Mouse (Mus musculus) limb, embryonic 13.5 days (tissue): Measurements from ENCODE around the gene Gm20388. TPM values are rescaled to one million over a fixed set of nuclear protein-coding genes. Genes with fewer than 3 reads are reported as not detected.

Experiments used
- ATAC-seq: fragments of 200-750 bp; cut with Nextera tagmentation; 2 replicates; pipeline ENCODE4 v1.8.0; 2017; ENCODE audit warnings: low read depth, moderate number of reproducible peaks, moderate TSS enrichment; ENCODE audit not compliant: low FRiP score
- H3K27ac ChIP-seq: fragments of 300-500 bp; sonication (generic); 2 replicates; pipeline ENCODE4 v1.5.1; 2015; ENCODE audit warnings: inconsistent platforms, mild to moderate bottlenecking, moderate library complexity
- H3K27me3 ChIP-seq: fragments of 300-500 bp; sonication (generic); 2 replicates; pipeline ENCODE4 v1.6.1; 2015; ENCODE audit warnings: mild to moderate bottlenecking, inconsistent platforms
- H3K36me3 ChIP-seq: fragments of 300-500 bp; sonication (generic); 2 replicates; pipeline ENCODE4 v1.6.1; 2015; ENCODE audit warnings: inconsistent platforms, mild to moderate bottlenecking, moderate library complexity
- H3K4me1 ChIP-seq: fragments of 300-500 bp; sonication (generic); 2 replicates; pipeline ENCODE4 v1.6.1; 2015; ENCODE audit warnings: inconsistent platforms
- H3K4me2 ChIP-seq: fragments of 300-500 bp; sonication (generic); replicated peaks from 2 replicates; pipeline ENCODE4 v1.6.1; 2015; ENCODE audit warnings: inconsistent platforms, mild to moderate bottlenecking, moderate library complexity
- H3K4me3 ChIP-seq: fragments of 300-500 bp; sonication (generic); 2 replicates; pipeline ENCODE4 v1.5.1; 2015; ENCODE audit warnings: moderate library complexity, mild to moderate bottlenecking, inconsistent platforms
- H3K9ac ChIP-seq: fragments of 300-500 bp; sonication (generic); 2 replicates; pipeline ENCODE4 v1.6.1; 2015; ENCODE audit warnings: mild to moderate bottlenecking, inconsistent platforms
- H3K9me3 ChIP-seq: fragments of 300-500 bp; sonication (generic); 2 replicates; pipeline ENCODE4 v1.6.1; 2016; ENCODE audit warnings: inconsistent platforms
- WGBS: fragments of 180-500 bp; shearing (Covaris S2); methylation state at CpG from one replicate; pipeline ENCODE4 v1.1.7; 2015; 5-methylcytosine and 5-hydroxymethylcytosine counted together
- polyA plus RNA-seq: library from polyadenylated mRNA; unstranded; fragments of >200 nt; fragmentation: Nextera tagmentation; extraction: Ambion mirVana; gene quantifications from 2 replicates; pipeline ENCODE4 v1.2.1, GENCODE M21; 2015

Gm20388 gene
- polyA plus RNA-seq, 1 experiment from 2014 or later, result 7.1 TPM

GRCm38 (mm10) chr8:121897871-121898381 is 1987.3 kb downstream of the Gm20388 start:
- Histone ChIP-seq H3K9ac (peak overlapping the region; percentile 43), H3K36me3 (peaks cover 16% of the 10 kb centered on the region), H3K4me1 (peaks cover 31% of the 10 kb centered on the region), H3K4me2 (peak overlapping the region; percentile 41), H3K27ac (peak overlapping the region; percentile 23), H3K4me3 (no peak overlapping the region), H3K9me3 (no peaks in the 10 kb centered on the region), H3K27me3 (no peaks in the 10 kb centered on the region)
- peak; percentile 34; the same call in 1 of the 2 replicates for ATAC-seq
- 11% methylated on average over 7 of the region's 7 CpGs for WGBS

GRCm38 (mm10) chr8:121898401-121898931 is 1987.8 kb downstream of the Gm20388 start:
- H3K27me3 ChIP-seq, result no peaks in the 10 kb centered on the region
- H3K4me1 ChIP-seq, result peaks cover 31% of the 10 kb centered on the region
- peak; percentile 83 for ATAC-seq
- H3K36me3 ChIP-seq, result peaks cover 16% of the 10 kb centered on the region
- no peak overlapping the region for H3K4me3 ChIP-seq
- 4% methylated on average over 4 of the region's 4 CpGs for WGBS
- peak overlapping the region; percentile 43 for H3K9ac ChIP-seq
- peak overlapping the region; percentile 23 for H3K27ac ChIP-seq
- no peaks in the 10 kb centered on the region for H3K9me3 ChIP-seq
- H3K4me2 ChIP-seq, result peak overlapping the region; percentile 41

DNA sequence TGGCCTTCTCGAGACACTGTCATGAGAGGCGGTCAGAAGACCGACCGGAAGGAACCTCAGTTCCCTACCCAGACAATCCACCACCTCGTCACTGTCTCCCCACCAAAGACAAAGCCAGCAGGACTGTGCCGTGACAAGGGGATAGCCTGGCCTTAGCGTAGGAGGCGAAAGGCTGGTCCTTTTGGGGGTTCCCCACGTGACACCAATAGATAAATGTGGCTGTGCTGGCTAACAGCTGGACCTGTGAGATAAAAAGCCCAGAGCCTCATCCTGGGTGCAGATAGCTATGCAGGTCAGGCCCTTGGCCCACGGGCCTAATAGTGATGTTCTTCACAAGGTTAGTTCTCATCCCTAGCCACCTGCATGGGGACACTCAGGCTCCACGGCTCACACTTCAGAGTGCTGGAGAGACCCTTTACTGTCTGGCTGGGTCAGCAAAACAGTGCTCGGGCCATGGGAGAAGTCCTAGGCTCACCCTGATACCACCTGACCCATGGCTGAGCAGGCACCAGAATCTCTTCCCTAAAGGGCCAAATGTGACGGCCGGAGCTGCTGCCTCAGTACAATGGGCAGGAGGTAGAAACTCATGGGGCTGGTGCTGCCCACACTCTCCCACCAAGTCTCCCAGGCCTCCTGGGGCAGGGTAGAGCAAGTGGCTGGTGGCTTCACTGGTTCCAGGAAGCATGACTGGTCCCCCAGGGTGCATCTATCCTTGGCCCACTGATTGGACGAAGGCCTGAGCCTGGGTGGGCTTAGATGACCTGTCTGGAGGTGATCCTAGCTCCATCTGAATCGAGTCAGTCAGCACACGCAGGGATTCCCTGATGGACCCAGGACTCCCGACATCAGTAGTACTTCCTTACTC is 1988.8 kb downstream of the Gm20388 start:
- no peak for ATAC-seq
- H3K9ac ChIP-seq, result peak overlapping the region; percentile 9; the same call in 1 of the 2 replicates
- peaks cover 34% of the 10 kb centered on the region for H3K4me1 ChIP-seq

DNA sequence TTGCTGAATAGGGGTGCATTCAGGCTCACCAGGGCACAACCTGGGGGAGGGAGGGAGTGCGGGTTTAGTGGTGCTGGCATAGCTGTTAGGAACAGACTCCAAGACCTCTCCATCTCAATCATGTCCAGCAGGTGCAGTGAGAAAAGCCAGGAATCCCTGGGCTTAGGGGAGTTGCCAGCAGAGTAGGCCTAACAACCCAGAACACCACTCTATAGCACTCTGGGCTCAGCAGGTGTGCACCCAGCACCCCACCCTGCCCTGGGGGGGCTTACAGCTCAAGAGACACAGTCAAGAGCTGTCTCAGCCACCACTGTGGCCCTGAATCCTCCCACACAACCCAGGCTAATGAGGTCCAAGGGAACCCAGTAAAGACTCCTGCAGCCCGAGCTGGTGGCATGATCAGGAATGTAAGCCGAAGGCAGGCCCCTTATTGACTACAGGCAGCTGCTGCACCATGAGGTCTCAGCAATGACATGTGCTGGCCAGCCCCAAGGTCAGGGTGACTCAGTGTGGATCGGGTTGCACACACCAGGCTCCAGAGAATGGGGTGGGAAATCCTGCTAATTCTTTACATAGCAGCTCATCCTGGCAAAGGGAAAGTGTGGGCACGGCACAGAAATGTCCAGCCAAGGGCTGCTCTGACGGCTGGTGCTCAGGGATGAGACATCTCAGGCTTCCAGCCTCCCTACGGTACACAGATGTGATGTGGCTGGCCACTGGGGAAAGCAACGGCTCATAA is 1991.0 kb downstream of the Gm20388 start:
- no peak overlapping the region for H3K4me2 ChIP-seq
- peak overlapping the region; percentile 31 for H3K9ac ChIP-seq
- H3K36me3 ChIP-seq, result no peaks in the 10 kb centered on the region
- H3K4me3 ChIP-seq, result no peak overlapping the region
- H3K4me1 ChIP-seq, result peaks cover 48% of the 10 kb centered on the region
- H3K27me3 ChIP-seq, result no peaks in the 10 kb centered on the region
- no peak for ATAC-seq
- no peak overlapping the region for H3K27ac ChIP-seq
- H3K9me3 ChIP-seq, result no peaks in the 10 kb centered on the region
- 32% methylated on average over 8 of the region's 8 CpGs for WGBS

More for the DNA sequence above, 1988.8 kb downstream of the Gm20388 start:
- WGBS, result 81% methylated on average over 18 of the region's 18 CpGs
- H3K27ac ChIP-seq, result no peak overlapping the region
- no peak overlapping the region; the same call in 1 of the 2 replicates for H3K4me2 ChIP-seq
- H3K36me3 ChIP-seq, result peaks cover 11% of the 10 kb centered on the region
- H3K4me3 ChIP-seq, result no peak overlapping the region
- no peaks in the 10 kb centered on the region for H3K27me3 ChIP-seq
- no peaks in the 10 kb centered on the region for H3K9me3 ChIP-seq

DNA sequence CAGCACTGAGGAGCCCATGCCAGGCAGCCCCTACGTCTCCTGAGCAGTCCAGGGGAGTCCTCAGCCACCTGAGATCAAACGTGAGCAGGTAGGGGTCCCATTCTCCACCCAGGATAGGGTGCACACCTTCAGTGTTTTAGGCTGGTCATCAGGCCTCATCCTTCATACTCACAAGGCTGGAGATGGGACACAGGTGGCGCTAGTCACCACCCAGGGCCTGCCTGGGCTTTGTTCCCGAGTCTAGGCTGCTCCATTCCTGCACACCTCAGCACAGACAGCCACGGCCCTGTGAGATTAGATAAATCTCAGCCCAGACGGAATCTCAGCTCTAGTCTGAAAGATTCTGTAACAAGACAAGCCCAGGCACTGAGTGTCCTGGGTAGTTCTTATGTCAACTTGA is 1993.3 kb downstream of the Gm20388 start:
- 67% methylated on average over 6 of the region's 6 CpGs for WGBS
- H3K4me3 ChIP-seq, result no peak overlapping the region
- no peak overlapping the region for H3K9ac ChIP-seq
- H3K9me3 ChIP-seq, result no peaks in the 10 kb centered on the region
- no peak overlapping the region for H3K27ac ChIP-seq
- ATAC-seq, result no peak
- H3K4me2 ChIP-seq, result no peak overlapping the region
- no peaks in the 10 kb centered on the region for H3K36me3 ChIP-seq
- H3K4me1 ChIP-seq, result peaks cover 38% of the 10 kb centered on the region
- peaks cover 8% of the 10 kb centered on the region for H3K27me3 ChIP-seq

- peaks cover 9% of the 10 kb centered on the region for H3K27me3 ChIP-seq
- H3K9me3 ChIP-seq, result no peaks in the 10 kb centered on the region
- H3K4me3 ChIP-seq, result no peak overlapping the region
- H3K9ac ChIP-seq, result no peak overlapping the region
- WGBS, result 83% methylated on average over 9 of the region's 9 CpGs
- H3K4me2 ChIP-seq, result peak overlapping the region; percentile 98
- no peak overlapping the region for H3K27ac ChIP-seq
- ATAC-seq, result no peak
- H3K36me3 ChIP-seq, result no peaks in the 10 kb centered on the region
- peaks cover 35% of the 10 kb centered on the region for H3K4me1 ChIP-seq
These were observed 1994.4 kb downstream of the Gm20388 start for GRCm38 (mm10) chr8:121904999-121905398.

DNA sequence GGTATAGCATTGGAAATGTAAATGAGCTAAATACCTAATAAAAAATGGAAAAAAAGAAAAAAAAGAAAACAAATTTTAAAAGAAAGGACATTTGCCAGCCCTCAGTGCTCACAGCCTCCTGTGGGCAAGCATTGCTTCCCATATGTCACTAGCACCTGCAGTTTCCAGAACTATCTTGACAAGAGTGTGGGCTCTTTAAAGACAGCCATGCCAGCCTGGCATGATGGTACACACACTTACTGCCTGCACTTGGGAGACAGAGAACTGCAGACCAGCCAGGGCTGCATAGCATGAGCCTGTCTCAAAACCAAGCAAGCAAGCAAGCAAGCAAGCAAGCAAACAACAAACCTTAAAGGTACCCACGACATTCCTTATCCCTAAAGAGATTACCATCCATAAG is 1994.8 kb downstream of the Gm20388 start:
- 67% methylated on average over 1 of the region's 1 CpGs for WGBS
- no peak for ATAC-seq
- Histone ChIP-seq H3K27me3 (peaks cover 9% of the 10 kb centered on the region), H3K4me3 (peak overlapping the region; percentile 74), H3K36me3 (no peaks in the 10 kb centered on the region), H3K9ac (peak overlapping the region; percentile 73), H3K4me1 (peaks cover 35% of the 10 kb centered on the region), H3K4me2 (peak overlapping the region; percentile 98), H3K9me3 (no peaks in the 10 kb centered on the region), H3K27ac (no peak overlapping the region)

DNA sequence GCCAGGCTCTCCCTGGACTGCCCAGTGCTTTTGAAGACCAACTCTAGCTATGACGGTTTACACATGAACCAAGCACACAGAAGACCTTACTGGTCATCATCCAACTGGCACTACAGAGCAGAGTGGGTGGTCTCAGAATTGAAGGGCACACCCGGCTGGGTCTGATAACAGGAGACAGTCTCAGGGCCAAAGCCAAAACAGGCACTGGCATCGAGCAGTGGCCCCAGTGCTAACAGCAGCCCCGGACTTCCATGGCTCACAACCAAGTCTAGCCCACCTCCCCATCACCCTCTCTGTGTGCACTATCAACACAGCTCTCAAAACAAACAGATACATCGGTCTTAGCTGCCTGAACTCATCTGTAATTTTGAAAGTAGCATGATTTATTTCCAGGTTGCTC is 1995.2 kb downstream of the Gm20388 start:
- Histone ChIP-seq H3K27me3 (peaks cover 9% of the 10 kb centered on the region), H3K4me1 (peaks cover 35% of the 10 kb centered on the region), H3K4me2 (peak overlapping the region; percentile 98), H3K36me3 (no peaks in the 10 kb centered on the region), H3K4me3 (peak overlapping the region; percentile 74), H3K27ac (no peak overlapping the region), H3K9ac (peak overlapping the region; percentile 73), H3K9me3 (no peaks in the 10 kb centered on the region)
- no peak for ATAC-seq
- 39% methylated on average over 5 of the region's 5 CpGs for WGBS

- under 1% methylated on average over 72 of the region's 72 CpGs for WGBS
- Histone ChIP-seq H3K4me1 (peaks cover 30% of the 10 kb centered on the region), H3K9me3 (no peaks in the 10 kb centered on the region), H3K4me3 (peak overlapping the region; percentile 74), H3K9ac (peak overlapping the region; percentile 73), H3K27ac (no peak overlapping the region), H3K36me3 (no peaks in the 10 kb centered on the region), H3K27me3 (peaks cover 9% of the 10 kb centered on the region), H3K4me2 (peak overlapping the region; percentile 98)
- peak; percentile 33 for ATAC-seq
These were observed 1996.2 kb downstream of the Gm20388 start for GRCm38 (mm10) chr8:121906542-121907512.

- Histone ChIP-seq H3K9me3 (no peaks in the 10 kb centered on the region), H3K4me1 (peaks cover 26% of the 10 kb centered on the region), H3K4me3 (peak within 1 kb of the TSS; percentile 74), H3K27ac (no peak within 1 kb of the TSS), H3K27me3 (peaks cover 9% of the 10 kb centered on the region), H3K4me2 (peak within 1 kb of the TSS; percentile 98), H3K9ac (peak within 1 kb of the TSS; percentile 73), H3K36me3 (no peaks in the 10 kb centered on the region)
- ATAC-seq, result peak; percentile 94
- WGBS, result under 1% methylated on average over 61 of the region's 61 CpGs
These were observed 1997.1 kb downstream of the Gm20388 start, which contains the start of gene Slc7a5 for GRCm38 (mm10) chr8:121907587-121908248. TSS of gene Slc7a5 (minus strand) at chr8:121907694.
